Mouse (Mus musculus) testis, adult 2 months (tissue): Measurements from ENCODE around the gene Gpr89.

ENCODE experiments used
- CTCF ChIP-seq: fragments of 200-500 bp; IDR thresholded peaks from 2 replicates; pipeline ENCODE4 v1.5.1; 2012; ENCODE audit warnings: low read depth, mild to moderate bottlenecking, inconsistent platforms, low read length, moderate library complexity; ENCODE audit not compliant: control insufficient read depth, insufficient read depth, insufficient replicate concordance
- POLR2A ChIP-seq: fragments of 200-500 bp; IDR thresholded peaks from 2 replicates; pipeline ENCODE4 v1.6.1; 2012; ENCODE audit warnings: low read depth, mild to moderate bottlenecking, inconsistent platforms, low read length, moderate library complexity; ENCODE audit not compliant: control insufficient read depth

DNA sequence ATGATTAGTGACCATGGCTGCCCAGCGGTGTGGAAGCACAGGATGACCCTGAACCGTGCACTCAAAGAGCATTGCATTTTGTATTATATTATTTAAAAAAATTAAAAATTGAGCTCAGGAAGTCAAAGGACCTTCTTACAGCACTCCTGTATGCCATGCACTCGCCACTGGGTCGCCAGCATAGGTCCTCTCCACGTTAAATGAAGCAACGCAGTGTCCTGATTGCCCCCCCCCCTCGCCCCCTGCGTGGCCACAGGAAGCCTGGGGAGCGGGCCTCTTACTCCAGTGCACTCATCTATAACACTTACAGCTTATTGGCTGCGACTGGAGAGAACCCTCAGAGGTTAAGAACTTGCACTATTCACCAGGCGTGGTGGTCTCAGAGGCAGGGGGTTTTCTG is 79.9 kb downstream of the Gpr89 start:
- no peak for TF ChIP-seq POLR2A
- TF ChIP-seq CTCF, result no peak
